Mouse (Mus musculus): ENCODE data around the gene Tlx1.

The Tlx1 gene

GRCm38 (mm10) chr19:45158201-45158600, 7.7 kb downstream of the Tlx1 start:
- CTCF ChIA-PET, result no interaction called here

- CTCF ChIA-PET, result no interaction called here
Measured at GRCm38 (mm10) chr19:45158896-45159295, 8.4 kb downstream of the Tlx1 start.

GRCm38 (mm10) chr19:45159491-45159890, 9.0 kb downstream of the Tlx1 start:
- CTCF ChIA-PET, result no interaction called here

GRCm38 (mm10) chr19:45159991-45160390, 9.5 kb downstream of the Tlx1 start:
- CTCF ChIA-PET, result no interaction called here

GRCm38 (mm10) chr19:45160523-45160922, 10.0 kb downstream of the Tlx1 start:
- CTCF ChIA-PET, result interaction anchor here (0.7 kb wide), 1 partner anchor 879 kb away, joined by 4 read pairs; no protein-coding TSS in a partner anchor

GRCm38 (mm10) chr19:45161093-45161492, 10.6 kb downstream of the Tlx1 start:
- CTCF ChIA-PET, result interaction anchor here (0.7 kb wide), 1 partner anchor 878 kb away, joined by 4 read pairs; no protein-coding TSS in a partner anchor

GRCm38 (mm10) chr19:45162181-45162580, 11.7 kb downstream of the Tlx1 start:
- CTCF ChIA-PET, result no interaction called here

GRCm38 (mm10) chr19:45162871-45163270, 12.4 kb downstream of the Tlx1 start:
- CTCF ChIA-PET, result no interaction called here

GRCm38 (mm10) chr19:45170451-45170850, 20.0 kb downstream of the Tlx1 start:
- CTCF ChIA-PET, result no interaction called here

- CTCF ChIA-PET, result interaction anchor here (1.0 kb wide), 1 partner anchor 42 kb away, joined by 3 read pairs; no protein-coding TSS in a partner anchor
Measured at GRCm38 (mm10) chr19:45174803-45175202, 24.3 kb downstream of the Tlx1 start.

GRCm38 (mm10) chr19:45176269-45176668, 25.8 kb downstream of the Tlx1 start:
- CTCF ChIA-PET, result no interaction called here

GRCm38 (mm10) chr19:45177004-45177737, 26.7 kb downstream of the Tlx1 start:
- CTCF ChIA-PET, result interaction anchor here (0.7 kb wide), 2 partner anchors 860 to 909 kb away, joined by 6 to 10 read pairs; no protein-coding TSS in a partner anchor

- CTCF ChIA-PET, result no interaction called here
Measured at GRCm38 (mm10) chr19:45179451-45179850, 29.0 kb downstream of the Tlx1 start.

- CTCF ChIA-PET, result no interaction called here
Measured at GRCm38 (mm10) chr19:45180447-45180846, 30.0 kb downstream of the Tlx1 start.

GRCm38 (mm10) chr19:45194651-45195050, 44.2 kb downstream of the Tlx1 start:
- CTCF ChIA-PET, result no interaction called here

- CTCF ChIA-PET, result no interaction called here
Measured at GRCm38 (mm10) chr19:45196967-45197366, 46.5 kb downstream of the Tlx1 start.

GRCm38 (mm10) chr19:45205311-45206105, 55.0 kb downstream of the Tlx1 start:
- CTCF ChIA-PET, result interaction anchor here (0.6 kb wide), 1 partner anchor 718 kb away, joined by 3 read pairs; no protein-coding TSS in a partner anchor

Measured in spleen, embryonic (tissue).